Mouse (Mus musculus) megakaryocyte, adult 5-6 weeks (primary cell): ENCODE measurements around the gene Cyp2j5. TPM values are rescaled to one million over a fixed set of nuclear protein-coding genes. Genes with fewer than 3 reads are reported as not detected.
"Not testable (repeated sequence)": the region's sequence is repeated elsewhere in the genome, so short reads cannot be mapped to it uniquely, and the experiment has no call there.

ENCODE experiments used
- ATAC-seq: 2 replicates; pipeline ENCODE4 v1.8.0; 2016; ENCODE audit warnings: mild to moderate bottlenecking, inconsistent platforms; ENCODE audit not compliant: poor library complexity, severe bottlenecking
- total RNA-seq, 2 experiments: library from RNA; stranded (forward) in 1 of 2; stranded (reverse) in 1 of 2; fragments of 153-499, 151-499 nt in 1 of 2; fragments of 221-1000, 200-1000 nt in 1 of 2; gene quantifications; 2 replicates each; pipeline versions ENCODE4 v1.2.3 to v1.2.4; 2015 to 2017

Gene Cyp2j5
- not detected in 2 replicates for total RNA-seq (2015)
- total RNA-seq (2017): not detected in 2 replicates

DNA sequence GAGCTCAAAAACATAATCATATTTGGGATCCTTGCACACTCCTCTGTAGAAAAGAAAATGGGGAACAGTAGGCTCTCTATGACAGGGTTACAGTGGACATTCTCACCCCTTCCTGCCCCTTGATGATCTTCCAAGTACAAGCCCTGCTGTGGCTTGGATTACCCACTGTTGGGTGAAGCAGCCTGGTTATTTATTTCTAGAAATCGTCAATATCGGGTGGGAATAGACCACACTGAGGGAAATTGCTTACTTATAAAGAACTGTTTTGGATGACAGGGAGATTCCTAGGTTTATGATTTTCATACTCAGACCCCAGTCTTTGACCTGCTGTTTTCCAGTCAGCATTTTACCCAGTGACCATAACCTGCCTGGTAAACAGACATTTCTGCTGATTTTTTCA lies at the start of gene Cyp2j5:
Gene Cyp2j5, minus strand, starts transcription at position 164 of the 400 bp plus-strand sequence.
- ATAC-seq: no peak

- 0 out of 2 replicates have a peak, but pooled peaks have one; percentile 49 for ATAC-seq
Observed at GRCm38 (mm10) chr4:96705281-96705951, 41.5 kb upstream of the Cyp2j5 start.

- no peak for ATAC-seq
Observed at GRCm38 (mm10) chr4:96698218-96698561, 34.2 kb upstream of the Cyp2j5 start.

GRCm38 (mm10) chr4:96697511-96698217 lies 33.7 kb upstream of the Cyp2j5 start:
- ATAC-seq: no peak

GRCm38 (mm10) chr4:96696614-96697360 lies 32.8 kb upstream of the Cyp2j5 start:
- peak; percentile 79 for ATAC-seq

DNA sequence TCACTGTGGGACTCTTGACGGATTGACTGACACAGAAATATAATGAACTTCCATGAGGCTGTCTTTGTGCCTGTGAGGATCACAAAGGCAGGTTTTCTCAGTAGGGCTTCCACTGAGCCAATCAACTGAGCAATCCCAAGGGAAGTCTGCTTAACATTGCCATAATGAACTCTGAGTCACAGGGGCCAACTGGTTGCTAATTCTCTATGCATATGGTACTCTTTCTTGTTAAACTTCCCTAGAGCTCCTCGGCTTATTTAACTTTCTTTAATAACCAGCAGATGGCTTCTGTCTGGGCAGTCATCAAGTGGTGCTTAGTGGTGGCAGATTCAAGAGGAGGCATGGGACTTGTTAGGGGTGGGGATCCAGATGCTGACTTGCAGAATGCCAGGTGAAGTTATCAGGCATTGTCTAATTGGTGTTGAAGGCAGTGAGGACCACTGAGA lies 23.4 kb upstream of the Cyp2j5 start:
- no peak for ATAC-seq

GRCm38 (mm10) chr4:96683474-96683873 lies 19.5 kb upstream of the Cyp2j5 start:
- ATAC-seq: no peak

- no peak for ATAC-seq
Observed at GRCm38 (mm10) chr4:96680966-96681365, 17.0 kb upstream of the Cyp2j5 start.

DNA sequence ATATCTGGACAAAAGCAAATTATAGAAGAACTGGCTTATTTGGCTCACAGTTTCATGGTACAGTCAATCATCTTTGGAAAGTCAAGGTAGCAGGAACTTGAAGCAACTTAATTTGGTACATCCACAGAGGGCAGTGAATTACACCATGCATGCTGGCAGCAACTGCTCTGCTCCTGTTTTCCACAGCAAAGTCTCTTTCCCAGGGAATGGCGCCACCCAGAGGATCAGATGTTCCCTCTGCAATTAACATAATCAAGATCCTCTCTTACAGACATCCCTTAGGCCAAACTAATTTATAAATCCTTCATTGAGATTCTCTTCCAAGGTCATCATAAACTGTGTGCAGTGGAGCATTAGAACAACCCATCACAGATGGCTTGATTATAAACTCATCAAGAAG lies 16.3 kb upstream of the Cyp2j5 start:
- no peak for ATAC-seq

DNA sequence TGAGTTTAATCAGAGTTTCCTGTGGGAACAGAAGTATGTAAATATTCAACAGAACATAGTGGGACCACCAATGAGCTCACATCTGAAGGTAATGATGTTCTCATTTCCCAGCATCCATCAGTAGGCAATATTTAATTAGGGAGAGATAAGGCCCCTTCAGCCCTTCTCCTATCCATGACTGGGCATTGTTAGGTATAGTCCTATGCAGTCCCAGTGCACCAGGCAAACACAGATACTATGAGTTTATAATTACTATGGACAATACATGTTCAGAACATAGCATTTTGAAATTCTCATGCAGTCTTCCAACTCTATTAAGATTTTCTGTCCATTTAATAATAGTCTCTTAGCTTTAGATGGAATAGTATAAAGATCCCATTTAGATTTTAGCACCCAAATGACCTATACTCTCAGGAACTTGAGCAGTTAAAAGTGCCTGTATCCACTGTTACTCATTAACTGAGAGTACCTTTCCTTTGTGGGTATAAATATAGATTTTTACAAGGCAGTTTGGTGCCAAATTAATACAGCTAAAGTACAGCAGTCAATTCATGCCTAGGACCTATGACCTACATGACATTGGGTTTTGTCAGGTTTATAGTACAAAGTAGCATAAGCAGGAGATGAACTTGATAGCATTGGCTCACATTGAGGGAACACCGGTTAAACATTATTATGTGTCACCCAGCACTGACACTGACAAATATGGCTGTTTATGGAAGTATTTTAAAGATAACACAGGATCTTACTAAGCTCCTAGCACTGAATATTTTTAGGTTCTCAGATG lies 907 bp upstream of the Cyp2j5 start:
- no peak for ATAC-seq

GRCm38 (mm10) chr4:96635455-96635854 lies 28.5 kb downstream of the Cyp2j5 start:
- ATAC-seq: no peak

GRCm38 (mm10) chr4:96622474-96622873 lies 41.5 kb downstream of the Cyp2j5 start:
- no peak for ATAC-seq

DNA sequence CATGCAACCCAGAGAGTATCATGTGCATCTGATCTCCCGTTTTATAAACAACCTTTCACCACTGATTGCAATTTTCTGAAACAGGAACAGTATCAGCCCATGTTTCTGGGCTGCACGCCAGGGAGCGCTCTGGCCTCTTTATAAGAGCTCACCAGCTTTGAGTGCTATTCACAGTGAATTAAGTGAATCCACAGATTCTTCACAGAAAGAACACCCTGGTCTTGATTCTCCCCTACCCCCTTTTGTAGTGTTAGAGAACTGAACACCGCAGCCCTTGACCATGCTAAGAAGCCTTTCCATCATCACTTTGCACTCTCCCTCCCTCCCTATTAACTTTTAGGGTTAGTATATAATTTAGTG lies 72.2 kb downstream of the Cyp2j5 start:
- peak; percentile 54 for ATAC-seq

GRCm38 (mm10) chr4:96590911-96591790 lies 72.8 kb downstream of the Cyp2j5 start, which contains the start of gene Cyp2j9:
TSS of gene Cyp2j9 (minus strand) at chr4:96591578.
- peak; percentile 79 for ATAC-seq

DNA sequence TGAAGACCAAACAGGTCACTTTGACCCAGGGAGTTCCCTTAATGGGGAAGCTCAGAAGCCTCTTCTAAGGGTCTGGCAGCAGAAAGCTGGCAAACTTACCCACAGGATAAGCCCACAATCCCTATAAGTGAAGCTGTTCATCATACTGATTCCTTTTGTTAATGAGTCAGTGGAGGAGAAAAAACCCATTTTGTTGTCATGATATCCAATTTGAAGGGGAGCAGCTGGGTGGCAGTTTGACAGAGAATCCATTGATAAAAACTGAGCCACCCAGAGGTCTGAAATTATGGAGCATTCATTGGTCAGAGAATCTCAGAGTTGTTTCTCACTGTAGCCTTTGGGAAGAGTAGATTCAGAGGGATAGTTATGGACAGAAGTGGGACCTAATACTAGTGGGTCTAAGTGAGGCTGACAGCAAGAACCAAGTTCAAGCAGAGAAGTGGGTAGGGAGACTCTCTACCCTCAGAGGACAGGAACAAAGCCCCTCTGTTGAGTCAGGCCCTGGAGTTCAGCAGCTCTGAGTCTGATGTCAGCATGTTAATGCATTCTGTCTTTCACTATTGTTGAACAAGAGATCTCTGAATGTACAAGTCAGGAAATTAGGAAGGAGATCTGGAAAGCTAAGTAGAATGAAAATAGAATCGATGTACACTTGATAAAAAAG lies 82.4 kb downstream of the Cyp2j5 start:
- no peak for ATAC-seq

GRCm38 (mm10) chr4:96580351-96580750 lies 83.6 kb downstream of the Cyp2j5 start:
- ATAC-seq: not testable (repeated sequence)
